Mouse (Mus musculus) heart, postnatal 0 days (tissue): ENCODE data around the gene Lrrc59. TPM values are rescaled to one million over a fixed set of nuclear protein-coding genes. Genes with fewer than 3 reads are reported as not detected.

Experiments
- ATAC-seq: fragments of 200-750 bp; cut with Nextera tagmentation; 2 replicates; pipeline ENCODE4 v1.8.0; 2017; ENCODE audit warnings: low read depth, moderate number of reproducible peaks, moderate library complexity; ENCODE audit not compliant: insufficient read depth
- DNase-seq: peaks from one replicate; pipeline ENCODE4 v3.0.0-alpha.2; 2016; ENCODE audit warnings: low spot score
- H3K27ac ChIP-seq: fragments of 300-500 bp; sonication (generic); 2 replicates; pipeline ENCODE4 v1.5.1; 2014; ENCODE audit warnings: low read depth, mild to moderate bottlenecking
- H3K27me3 ChIP-seq: fragments of 300-500 bp; sonication (generic); 2 replicates; pipeline ENCODE4 v1.6.1; 2014; ENCODE audit warnings: low read length, mixed read lengths; ENCODE audit not compliant: control insufficient read depth, insufficient read depth
- H3K36me3 ChIP-seq: fragments of 300-500 bp; sonication (generic); replicated peaks from 2 replicates; pipeline ENCODE4 v1.6.1; 2014; ENCODE audit warnings: low read length, mixed read lengths; ENCODE audit not compliant: control insufficient read depth, insufficient read depth
- H3K4me1 ChIP-seq: fragments of 300-500 bp; sonication (generic); 2 replicates; pipeline ENCODE4 v1.6.1; 2014; ENCODE audit warnings: antibody characterized with exemption; ENCODE audit not compliant: control insufficient read depth, insufficient read depth
- H3K4me2 ChIP-seq: fragments of 300-500 bp; sonication (generic); 2 replicates; pipeline ENCODE4 v1.6.1; 2014; ENCODE audit warnings: low read depth, mild to moderate bottlenecking, low read length, moderate library complexity
- H3K4me3 ChIP-seq: fragments of 300-500 bp; sonication (generic); 2 replicates; pipeline ENCODE4 v1.5.1; 2014; ENCODE audit warnings: low read depth, low read length
- H3K9ac ChIP-seq: fragments of 300-500 bp; sonication (generic); replicated peaks from 2 replicates; pipeline ENCODE4 v1.6.1; 2014; ENCODE audit warnings: low read depth, low read length, mixed read lengths
- H3K9me3 ChIP-seq: fragments of 300-500 bp; sonication (generic); replicated peaks from 2 replicates; pipeline ENCODE4 v1.6.1; 2016; ENCODE audit warnings: low read length; ENCODE audit not compliant: control insufficient read depth
- CTCF ChIP-seq: IDR thresholded peaks from 2 replicates; pipeline ENCODE4 v1.5.1; 2016; ENCODE audit warnings: antibody characterized with exemption, control low read depth, low read depth
- EP300 ChIP-seq: IDR thresholded peaks from 2 replicates; pipeline ENCODE4 v1.6.1; 2016; ENCODE audit warnings: antibody characterized with exemption, low read depth
- WGBS: fragments of 180-500 bp; shearing (Covaris S2); extraction: QIAGEN DNeasy Blood & Tissue Kit; methylation state at CpG from one replicate; pipeline ENCODE4 v1.1.7; 2014; 5-methylcytosine and 5-hydroxymethylcytosine counted together
- polyA plus RNA-seq: library from polyadenylated mRNA; unstranded; fragments of >200 nt; fragmentation: Nextera tagmentation; extraction: Ambion mirVana; gene quantifications from 2 replicates; pipeline ENCODE4 v1.2.1, GENCODE M21; 2015
- total RNA-seq: library from RNA; depleted of rRNA; stranded (reverse); fragments of >200 nt; gene quantifications from 2 replicates; pipeline ENCODE4 v1.2.3, GENCODE M21; 2014; ENCODE audit warnings: low replicate concordance; rRNA removed

The Lrrc59 gene
- total RNA-seq (71.9 and 73.3 TPM in 2 replicates), polyA plus RNA-seq (62.2 and 67.0 TPM in 2 replicates)

DNA sequence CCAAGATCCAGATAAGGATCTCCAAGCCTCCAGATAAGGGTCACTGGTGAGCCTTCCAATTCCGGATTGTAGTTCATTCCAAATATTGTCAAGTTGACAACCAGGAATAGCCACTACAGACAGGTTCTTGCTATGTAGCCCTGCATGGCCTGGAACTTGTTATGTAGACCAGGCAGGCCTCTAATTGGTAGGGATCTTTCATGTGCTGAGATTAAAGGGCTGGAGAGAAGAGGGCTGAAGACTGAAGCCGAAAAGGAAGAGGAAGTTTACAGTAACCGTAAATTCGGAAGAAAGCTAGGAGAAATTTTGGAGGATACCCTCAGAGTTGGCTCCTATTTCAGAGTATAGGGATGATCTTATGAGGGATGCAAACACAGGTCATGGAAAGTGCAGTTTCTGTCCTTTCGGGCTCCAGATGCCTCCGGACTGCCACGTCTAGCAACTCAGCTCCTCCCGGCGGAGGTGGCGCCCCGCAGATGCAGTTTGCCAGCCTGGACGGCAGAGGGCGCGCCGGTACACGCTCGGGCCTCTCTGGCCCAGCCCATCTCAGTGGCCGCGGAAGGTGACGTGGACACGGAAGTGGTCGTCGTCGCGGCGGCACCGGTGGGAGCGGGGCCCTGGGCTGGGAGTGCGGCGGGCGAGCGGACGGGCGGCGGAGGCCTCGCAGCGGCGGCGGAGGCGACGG, at the start of gene Lrrc59:
Gene Lrrc59 (plus strand): TSS at position 569 of the 685 bp plus-strand sequence.
- DNase-seq (peak; percentile 89), ATAC-seq (peak; percentile 98)
- TF ChIP-seq CTCF (peak; percentile 97), EP300 (no peak)
- peak within 1 kb of the TSS; percentile 66 for H3K27ac ChIP-seq
- H3K27me3 ChIP-seq, result no peaks in the 10 kb centered on the region
- 3% methylated on average over 37 of the region's 41 CpGs for WGBS
- H3K4me2 ChIP-seq, result peak within 1 kb of the TSS; percentile 95
- H3K36me3 ChIP-seq, result peaks cover 25% of the 10 kb centered on the region
- H3K9me3 ChIP-seq, result no peaks in the 10 kb centered on the region
- H3K4me1 ChIP-seq, result peaks cover 6% of the 10 kb centered on the region
- H3K4me3 ChIP-seq, result peak within 1 kb of the TSS; percentile 86
- peak within 1 kb of the TSS; percentile 80 for H3K9ac ChIP-seq

DNA sequence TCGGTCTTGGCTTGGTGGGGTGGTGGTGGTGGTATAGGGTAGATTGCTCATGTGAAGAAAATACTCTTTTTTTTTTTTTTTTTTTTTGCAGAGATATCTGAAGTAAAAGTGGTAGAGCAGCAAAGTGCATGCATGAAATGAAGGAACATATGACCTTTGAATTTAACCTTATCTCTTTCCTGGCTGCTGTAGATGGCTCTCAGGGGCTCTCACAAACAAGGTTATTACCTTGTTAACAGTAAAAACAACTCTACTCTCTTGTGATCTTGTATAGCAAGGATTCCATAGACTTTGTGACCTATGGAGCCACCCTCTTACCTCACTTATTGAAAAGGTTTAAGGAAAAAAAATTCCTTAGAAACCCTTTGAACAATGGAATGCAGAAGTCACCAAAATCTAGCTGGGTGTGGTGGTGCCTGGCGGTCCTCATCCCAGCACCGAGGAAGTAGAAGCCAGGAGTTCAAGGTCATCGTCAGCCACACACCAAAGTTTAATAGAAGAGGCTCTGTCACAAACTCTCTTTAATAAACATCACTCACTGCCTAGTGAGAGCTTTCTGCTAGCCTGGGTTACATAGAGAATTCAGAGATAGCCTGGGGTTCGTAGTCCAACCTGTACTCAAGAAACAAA, 49.3 kb upstream of the Lrrc59 start:
- no peak overlapping the region for H3K27ac ChIP-seq
- H3K4me1 ChIP-seq, result no peaks in the 10 kb centered on the region
- 87% methylated on average over 5 of the region's 5 CpGs for whole genome bisulfite sequencing
- H3K36me3 ChIP-seq, result no peaks in the 10 kb centered on the region; the same call in 1 of the 2 replicates
- H3K9me3 ChIP-seq, result no peaks in the 10 kb centered on the region
- DNase-seq, result no peak
- TF ChIP-seq EP300, result no peak
- no peak for TF ChIP-seq CTCF
- no peak overlapping the region for H3K9ac ChIP-seq
- no peak for ATAC-seq
- no peak overlapping the region for H3K4me2 ChIP-seq
- H3K27me3 ChIP-seq, result no peaks in the 10 kb centered on the region
- H3K4me3 ChIP-seq, result no peak overlapping the region

DNA sequence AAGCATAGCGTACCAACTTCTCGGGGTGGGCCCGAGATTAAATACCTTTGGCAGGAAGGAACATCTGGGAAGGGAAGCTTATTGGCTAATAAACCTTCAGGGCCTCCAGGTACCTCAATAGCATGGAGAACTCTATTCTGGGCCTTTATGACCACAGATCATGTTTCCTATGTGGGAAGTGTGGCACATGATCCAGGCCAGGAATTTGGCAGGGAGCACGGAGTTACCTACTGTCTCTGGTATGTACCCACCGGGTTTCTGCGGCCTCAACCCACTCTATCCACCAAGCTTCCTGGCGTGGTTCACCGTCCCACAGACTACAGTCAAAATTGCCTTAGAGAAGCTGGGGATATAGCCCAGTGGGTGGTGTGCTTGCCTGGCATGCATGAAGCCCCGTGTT, 44.5 kb upstream of the Lrrc59 start:
- H3K27me3 ChIP-seq, result no peaks in the 10 kb centered on the region
- no peak overlapping the region for H3K4me3 ChIP-seq
- no peaks in the 10 kb centered on the region for H3K36me3 ChIP-seq
- ATAC-seq (no peak), DNase-seq (no peak)
- no peaks in the 10 kb centered on the region for H3K9me3 ChIP-seq
- no peak overlapping the region for H3K27ac ChIP-seq
- no peaks in the 10 kb centered on the region for H3K4me1 ChIP-seq
- H3K9ac ChIP-seq, result no peak overlapping the region
- 80% methylated on average over 9 of the region's 9 CpGs for WGBS
- TF ChIP-seq CTCF, result no peak
- no peak for TF ChIP-seq EP300
- H3K4me2 ChIP-seq, result no peak overlapping the region

DNA sequence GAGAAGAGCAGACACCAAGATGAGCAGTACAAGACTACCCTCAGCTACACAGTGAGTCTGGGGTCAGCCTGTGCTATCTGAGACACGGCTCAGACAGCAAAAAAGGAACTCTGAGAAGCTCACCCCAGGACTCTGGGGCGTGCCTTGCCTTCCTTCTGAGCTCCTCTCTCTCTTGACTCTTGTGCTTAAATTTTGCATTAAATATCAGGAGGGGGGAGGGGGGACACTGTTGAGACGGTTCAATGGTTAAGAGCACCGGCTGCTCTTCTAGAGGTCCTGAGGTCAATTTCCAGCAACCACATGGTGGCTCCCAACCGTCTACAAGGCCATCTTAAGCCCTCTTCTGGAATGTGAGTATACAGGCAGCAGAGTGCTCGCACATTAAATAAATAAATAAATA, 42.1 kb upstream of the Lrrc59 start:
- DNase-seq (no peak), ATAC-seq (no peak)
- Histone ChIP-seq H3K27ac (no peak overlapping the region), H3K9ac (no peak overlapping the region), H3K4me3 (no peak overlapping the region), H3K27me3 (no peaks in the 10 kb centered on the region), H3K4me2 (no peak overlapping the region), H3K36me3 (no peaks in the 10 kb centered on the region), H3K4me1 (no peaks in the 10 kb centered on the region), H3K9me3 (no peaks in the 10 kb centered on the region)
- 83% methylated on average over 6 of the region's 6 CpGs for WGBS
- TF ChIP-seq CTCF, result no peak
- TF ChIP-seq EP300, result no peak

DNA sequence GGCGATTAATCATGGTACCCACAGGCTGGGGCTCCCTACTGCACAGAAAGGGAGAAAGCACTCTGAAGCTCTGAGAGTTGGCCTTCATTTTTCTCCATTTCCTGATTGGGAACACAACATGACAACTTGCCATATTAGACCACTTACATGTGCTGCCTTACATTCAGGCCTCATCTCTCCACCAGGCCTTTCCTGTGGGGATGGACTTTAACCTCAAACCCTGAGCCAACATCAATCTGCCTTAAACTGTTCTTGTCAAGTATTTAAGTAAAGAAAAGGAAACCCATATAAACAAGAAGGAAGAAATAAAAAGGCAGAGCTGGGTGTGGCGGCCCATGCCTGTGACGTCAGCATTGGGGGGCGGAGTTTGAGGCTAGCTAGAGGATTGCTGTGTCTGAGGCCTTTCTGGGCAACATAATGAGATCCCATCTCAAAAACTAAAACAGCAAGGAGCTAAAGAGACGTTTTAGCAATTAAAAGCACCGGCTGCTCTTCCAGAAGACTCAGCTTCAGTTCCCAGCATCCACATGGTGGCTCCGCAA, 33.2 kb upstream of the Lrrc59 start:
- TF ChIP-seq EP300 (no peak), CTCF (no peak)
- H3K36me3 ChIP-seq, result no peaks in the 10 kb centered on the region
- H3K4me2 ChIP-seq, result no peak overlapping the region
- 68% methylated on average over 7 of the region's 7 CpGs for WGBS
- H3K4me1 ChIP-seq, result peaks cover 2% of the 10 kb centered on the region; the same call in 1 of the 2 replicates
- H3K27ac ChIP-seq, result no peak overlapping the region; the same call in 1 of the 2 replicates
- ATAC-seq (no peak), DNase-seq (no peak)
- no peaks in the 10 kb centered on the region for H3K9me3 ChIP-seq
- H3K4me3 ChIP-seq, result no peak overlapping the region
- no peaks in the 10 kb centered on the region for H3K27me3 ChIP-seq
- no peak overlapping the region for H3K9ac ChIP-seq
